Mouse (Mus musculus): ENCODE measurements at regions not wholly inside any gene's neighbourhood (a gene's known extent, or its start where the extent isn't known, plus 50 kb on each side); places are given as distances from the start of the nearest gene placed in this dataset.

DNA sequence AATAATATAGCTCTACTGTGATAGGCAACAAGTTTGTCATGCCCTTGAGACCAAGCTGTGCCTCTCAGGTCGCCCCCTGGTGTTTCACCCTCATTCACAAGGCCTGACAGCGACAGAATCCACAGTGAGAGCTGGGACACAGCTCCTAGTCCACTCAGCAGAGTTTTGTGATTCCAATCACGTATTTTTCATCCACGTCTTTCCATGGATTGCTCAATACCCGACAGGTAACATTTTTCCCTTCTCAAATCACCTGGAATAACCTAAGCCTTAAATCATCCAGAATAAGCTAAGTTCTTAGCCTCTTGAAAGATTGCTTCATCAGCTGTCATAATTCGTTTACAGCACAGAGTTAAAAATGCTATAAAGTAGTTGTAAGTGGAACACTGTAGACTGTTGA is 211.3 kb downstream of the Ccdc91 start:
- WGBS, result 75% methylated on average over 6 of the region's 6 CpGs
- no peaks in the 10 kb centered on the region for H3K27me3 ChIP-seq (ENCODE audit: control insufficient read depth, insufficient read depth, low read length)
- DNase-seq (ENCODE audit: extremely low read depth, low read depth, low spot score), result no peak
- no peaks in the 10 kb centered on the region for H3K4me1 ChIP-seq (ENCODE audit: control insufficient read depth, insufficient read depth, low read length)
- no peaks in the 10 kb centered on the region for H3K36me3 ChIP-seq (ENCODE audit: control insufficient read depth, insufficient read depth, low read length)
- no peaks in the 10 kb centered on the region for H3K79me2 ChIP-seq (ENCODE audit: control insufficient read depth, insufficient read depth, low read length)
- no peak overlapping the region for H3K9ac ChIP-seq (ENCODE audit: low read depth, low read length)
- TF ChIP-seq CTCF (IDR thresholded peaks at IDR 0.05; ENCODE audit: low read depth, low read length), result no peak
- no peak for TF ChIP-seq POLR2A (IDR thresholded peaks at IDR 0.05; ENCODE audit: extremely low read depth, insufficient read depth, low read length)
- H3K27ac ChIP-seq (replicated peaks; ENCODE audit: insufficient read depth, low read depth, low read length), result no peak overlapping the region
- H3K4me3 ChIP-seq (ENCODE audit: insufficient read depth, low read depth, low read length), result no peak overlapping the region

DNA sequence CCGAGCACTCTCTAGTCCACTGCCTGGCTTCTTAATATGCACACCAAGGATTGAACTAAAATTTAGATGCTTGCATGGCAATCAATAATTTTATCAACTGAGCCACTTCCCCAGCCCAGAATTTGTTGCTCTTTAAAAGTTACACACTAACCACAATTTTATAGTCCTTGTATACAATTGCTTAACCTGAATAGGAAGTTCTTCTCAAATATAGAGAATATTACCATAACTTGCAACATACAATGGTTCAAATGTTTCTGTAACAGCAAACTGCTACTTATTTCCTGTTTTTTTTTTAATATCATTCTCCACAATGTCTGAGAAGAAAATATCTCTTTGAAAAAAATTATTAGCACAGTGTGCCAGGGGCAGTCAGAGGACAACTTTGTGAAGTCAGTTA is 222.6 kb downstream of the Ccdc91 start:
- Histone ChIP-seq H3K27me3 (ENCODE audit: control insufficient read depth, insufficient read depth, low read length) (no peaks in the 10 kb centered on the region), H3K4me1 (ENCODE audit: control insufficient read depth, insufficient read depth, low read length) (no peaks in the 10 kb centered on the region), H3K36me3 (ENCODE audit: control insufficient read depth, insufficient read depth, low read length) (no peaks in the 10 kb centered on the region), H3K4me3 (ENCODE audit: insufficient read depth, low read depth, low read length) (no peak overlapping the region), H3K9ac (ENCODE audit: low read depth, low read length) (no peak overlapping the region), H3K27ac (replicated peaks; ENCODE audit: insufficient read depth, low read depth, low read length) (no peak overlapping the region), H3K79me2 (ENCODE audit: control insufficient read depth, insufficient read depth, low read length) (no peaks in the 10 kb centered on the region)
- 93% methylated on average over 1 of the region's 1 CpGs for WGBS
- no peak for DNase-seq (ENCODE audit: extremely low read depth, low read depth, low spot score)
- TF ChIP-seq POLR2A (IDR thresholded peaks at IDR 0.05; ENCODE audit: extremely low read depth, insufficient read depth, low read length), result no peak
- TF ChIP-seq CTCF (IDR thresholded peaks at IDR 0.05; ENCODE audit: low read depth, low read length), result no peak

DNA sequence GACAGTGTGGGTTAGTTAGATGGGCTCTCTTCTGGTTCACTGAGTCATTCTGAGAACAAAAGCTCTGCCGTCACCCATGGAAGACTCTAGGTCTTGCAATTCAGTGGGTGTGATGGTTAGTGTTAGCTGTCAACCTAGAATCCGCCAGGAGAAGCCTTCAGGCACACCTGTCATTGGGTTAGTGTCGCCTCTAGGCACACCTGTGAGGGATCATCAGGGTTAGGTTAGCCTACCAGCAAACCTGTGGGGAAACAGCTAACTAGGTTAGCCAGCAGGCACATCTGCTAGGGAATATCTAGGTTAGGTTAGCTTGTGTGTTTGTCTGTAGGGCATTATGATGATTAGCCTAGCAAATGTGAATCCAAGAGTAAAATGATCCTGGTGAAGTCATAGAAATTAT is 223.8 kb downstream of the Ccdc91 start:
- WGBS, result 80% methylated on average over 3 of the region's 3 CpGs
- Histone ChIP-seq H3K27ac (replicated peaks; ENCODE audit: insufficient read depth, low read depth, low read length) (no peak overlapping the region), H3K4me3 (ENCODE audit: insufficient read depth, low read depth, low read length) (no peak overlapping the region), H3K9ac (ENCODE audit: low read depth, low read length) (no peak overlapping the region), H3K4me1 (ENCODE audit: control insufficient read depth, insufficient read depth, low read length) (no peaks in the 10 kb centered on the region), H3K27me3 (ENCODE audit: control insufficient read depth, insufficient read depth, low read length) (no peaks in the 10 kb centered on the region), H3K36me3 (ENCODE audit: control insufficient read depth, insufficient read depth, low read length) (no peaks in the 10 kb centered on the region), H3K79me2 (ENCODE audit: control insufficient read depth, insufficient read depth, low read length) (no peaks in the 10 kb centered on the region)
- DNase-seq (ENCODE audit: extremely low read depth, low read depth, low spot score), result no peak
- TF ChIP-seq CTCF (IDR thresholded peaks at IDR 0.05; ENCODE audit: low read depth, low read length) (no peak), POLR2A (IDR thresholded peaks at IDR 0.05; ENCODE audit: extremely low read depth, insufficient read depth, low read length) (no peak)

DNA sequence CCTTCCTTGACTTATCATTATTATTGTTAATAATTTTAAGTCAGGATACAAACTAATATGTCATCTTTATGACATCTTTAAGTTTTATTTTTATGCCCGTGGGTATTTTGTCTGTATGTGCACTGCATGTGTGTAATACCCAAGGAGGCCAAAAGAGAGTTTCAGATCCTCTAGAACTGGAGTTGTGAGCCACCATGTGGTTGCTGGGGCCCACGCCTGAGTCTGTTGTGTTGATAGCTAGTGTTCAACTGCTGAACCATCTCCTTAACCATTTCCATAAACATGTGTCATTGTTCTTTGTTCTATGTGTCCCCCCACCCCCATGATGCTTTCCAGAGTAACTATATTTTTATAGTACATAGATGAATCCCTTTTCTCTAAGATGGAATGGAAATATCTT is 225.0 kb downstream of the Ccdc91 start:
- no peaks in the 10 kb centered on the region for H3K79me2 ChIP-seq (ENCODE audit: control insufficient read depth, insufficient read depth, low read length)
- 72% methylated on average over 2 of the region's 2 CpGs for WGBS
- no peaks in the 10 kb centered on the region for H3K36me3 ChIP-seq (ENCODE audit: control insufficient read depth, insufficient read depth, low read length)
- no peaks in the 10 kb centered on the region for H3K4me1 ChIP-seq (ENCODE audit: control insufficient read depth, insufficient read depth, low read length)
- H3K4me3 ChIP-seq (ENCODE audit: insufficient read depth, low read depth, low read length), result no peak overlapping the region
- no peaks in the 10 kb centered on the region for H3K27me3 ChIP-seq (ENCODE audit: control insufficient read depth, insufficient read depth, low read length)
- TF ChIP-seq POLR2A (IDR thresholded peaks at IDR 0.05; ENCODE audit: extremely low read depth, insufficient read depth, low read length) (no peak), CTCF (IDR thresholded peaks at IDR 0.05; ENCODE audit: low read depth, low read length) (no peak)
- no peak overlapping the region for H3K9ac ChIP-seq (ENCODE audit: low read depth, low read length)
- no peak overlapping the region for H3K27ac ChIP-seq (replicated peaks; ENCODE audit: insufficient read depth, low read depth, low read length)
- DNase-seq (ENCODE audit: extremely low read depth, low read depth, low spot score), result no peak

DNA sequence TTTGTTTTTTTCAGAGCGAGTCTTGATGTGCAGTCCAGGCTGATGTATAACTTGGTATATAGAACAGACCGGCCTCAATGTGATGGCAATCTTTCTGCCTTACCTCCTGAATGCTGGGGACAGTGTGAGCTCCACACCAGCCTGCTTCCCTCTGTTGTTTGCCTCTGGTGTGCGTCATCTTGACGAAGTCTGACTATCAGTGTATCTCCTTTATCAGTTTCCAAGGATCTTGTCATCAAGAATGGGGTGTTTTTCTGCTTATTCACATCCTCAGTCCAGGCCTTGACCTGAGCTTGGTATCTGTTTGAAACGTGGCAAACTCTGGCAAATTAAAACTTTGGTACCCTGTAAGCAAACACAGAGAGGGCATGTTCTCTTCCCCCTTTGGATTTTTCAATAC is 226.3 kb downstream of the Ccdc91 start:
- Histone ChIP-seq H3K4me3 (ENCODE audit: insufficient read depth, low read depth, low read length) (no peak overlapping the region), H3K4me1 (ENCODE audit: control insufficient read depth, insufficient read depth, low read length) (no peaks in the 10 kb centered on the region), H3K27me3 (ENCODE audit: control insufficient read depth, insufficient read depth, low read length) (no peaks in the 10 kb centered on the region), H3K36me3 (ENCODE audit: control insufficient read depth, insufficient read depth, low read length) (no peaks in the 10 kb centered on the region), H3K79me2 (ENCODE audit: control insufficient read depth, insufficient read depth, low read length) (no peaks in the 10 kb centered on the region), H3K27ac (replicated peaks; ENCODE audit: insufficient read depth, low read depth, low read length) (no peak overlapping the region), H3K9ac (ENCODE audit: low read depth, low read length) (no peak overlapping the region)
- DNase-seq (ENCODE audit: extremely low read depth, low read depth, low spot score), result no peak
- TF ChIP-seq POLR2A (IDR thresholded peaks at IDR 0.05; ENCODE audit: extremely low read depth, insufficient read depth, low read length), result no peak
- TF ChIP-seq CTCF (IDR thresholded peaks at IDR 0.05; ENCODE audit: low read depth, low read length), result no peak
- WGBS, result 75% methylated on average over 5 of the region's 5 CpGs

DNA sequence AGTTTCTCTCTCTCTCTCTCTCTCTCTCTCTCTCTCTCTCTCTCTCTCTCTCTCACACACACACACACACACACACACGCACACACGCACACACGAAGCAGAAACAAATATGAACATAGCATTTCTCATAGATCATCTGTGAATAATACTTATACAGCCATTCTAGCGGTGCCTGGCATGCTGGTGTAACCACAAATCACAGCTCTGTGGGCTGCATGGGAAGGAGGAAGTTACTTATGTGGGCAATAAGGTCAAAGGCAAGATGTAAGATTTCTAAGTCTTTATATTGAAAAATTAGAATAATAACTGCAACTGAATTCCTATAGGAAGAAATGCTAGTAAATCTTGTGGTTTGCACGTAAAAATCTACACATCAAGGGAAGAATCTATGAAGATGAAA is 228.7 kb downstream of the Ccdc91 start:
- Histone ChIP-seq H3K4me1 (ENCODE audit: control insufficient read depth, insufficient read depth, low read length) (no peaks in the 10 kb centered on the region), H3K4me3 (ENCODE audit: insufficient read depth, low read depth, low read length) (no peak overlapping the region), H3K27me3 (ENCODE audit: control insufficient read depth, insufficient read depth, low read length) (no peaks in the 10 kb centered on the region), H3K36me3 (ENCODE audit: control insufficient read depth, insufficient read depth, low read length) (no peaks in the 10 kb centered on the region), H3K79me2 (ENCODE audit: control insufficient read depth, insufficient read depth, low read length) (no peaks in the 10 kb centered on the region), H3K9ac (ENCODE audit: low read depth, low read length) (no peak overlapping the region), H3K27ac (replicated peaks; ENCODE audit: insufficient read depth, low read depth, low read length) (no peak overlapping the region)
- no peak for DNase-seq (ENCODE audit: extremely low read depth, low read depth, low spot score)
- WGBS, result 88% methylated on average over 5 of the region's 5 CpGs
- TF ChIP-seq POLR2A (IDR thresholded peaks at IDR 0.05; ENCODE audit: extremely low read depth, insufficient read depth, low read length) (no peak), CTCF (IDR thresholded peaks at IDR 0.05; ENCODE audit: low read depth, low read length) (no peak)
